Mouse (Mus musculus) right cerebral cortex, adult 18-20 months (tissue): ENCODE data around the gene Cd79a.
"Not testable (repeated sequence)": the region's sequence is repeated elsewhere in the genome, so short reads cannot be mapped to it uniquely, and the experiment has no call there.

ENCODE experiments used
- DNase-seq: peaks from one replicate; pipeline ENCODE4 v3.0.0; 2022; ENCODE audit warnings: mixed read lengths

Gene Cd79a

GRCm38 (mm10) chr7:24887096-24887495 is 10.1 kb upstream of the Cd79a start:
- no peak for DNase-seq

GRCm38 (mm10) chr7:24889431-24890220 is 7.6 kb upstream of the Cd79a start:
- DNase-seq, result no peak

GRCm38 (mm10) chr7:24890281-24891216 is 6.6 kb upstream of the Cd79a start:
- peak; percentile 71 for DNase-seq

- DNase-seq, result no peak
These were observed 5.7 kb upstream of the Cd79a start for GRCm38 (mm10) chr7:24891241-24892124.

- DNase-seq, result no peak
These were observed 5.0 kb upstream of the Cd79a start for GRCm38 (mm10) chr7:24892125-24892583.

GRCm38 (mm10) chr7:24895749-24896148 is 1.4 kb upstream of the Cd79a start:
- not testable (repeated sequence) for DNase-seq

GRCm38 (mm10) chr7:24896269-24896668 is 912 bp upstream of the Cd79a start:
- no peak for DNase-seq

- no peak for DNase-seq
These were observed 778 bp downstream of the Cd79a start for GRCm38 (mm10) chr7:24897959-24898358.

- no peak for DNase-seq
These were observed 3.9 kb downstream of the Cd79a start for GRCm38 (mm10) chr7:24901114-24901513.

- DNase-seq, result no peak
These were observed 4.7 kb downstream of the Cd79a start for GRCm38 (mm10) chr7:24901842-24902241.

GRCm38 (mm10) chr7:24902264-24902629 is 5.1 kb downstream of the Cd79a start:
- no peak for DNase-seq

GRCm38 (mm10) chr7:24902630-24903443 is 5.7 kb downstream of the Cd79a start, which contains the start of gene Arhgef1:
TSS of gene Arhgef1 (plus strand) at chr7:24902912.
- peak; percentile 33 for DNase-seq

GRCm38 (mm10) chr7:24903444-24903825 is 6.3 kb downstream of the Cd79a start:
- no peak for DNase-seq

- peak; percentile 99 for DNase-seq
These were observed 6.9 kb downstream of the Cd79a start for GRCm38 (mm10) chr7:24904070-24904483.

- DNase-seq, result peak; percentile 40
These were observed 7.8 kb downstream of the Cd79a start for GRCm38 (mm10) chr7:24904936-24905335.

GRCm38 (mm10) chr7:24906551-24906950 is 9.4 kb downstream of the Cd79a start:
- DNase-seq, result no peak

- DNase-seq, result no peak
These were observed 10.1 kb downstream of the Cd79a start for GRCm38 (mm10) chr7:24907211-24907748.

- no peak for DNase-seq
These were observed 15.3 kb downstream of the Cd79a start for GRCm38 (mm10) chr7:24912480-24912879.

GRCm38 (mm10) chr7:24918763-24919323 is 21.7 kb downstream of the Cd79a start:
- no peak for DNase-seq

GRCm38 (mm10) chr7:24919728-24920127 is 22.5 kb downstream of the Cd79a start:
- DNase-seq, result peak; percentile 38

- DNase-seq, result no peak
These were observed 33.3 kb downstream of the Cd79a start for GRCm38 (mm10) chr7:24930475-24930874.
